Mouse (Mus musculus) hindbrain, embryonic 16.5 days (tissue): ENCODE results near the gene Ccdc90b. TPM values are rescaled to one million over a fixed set of nuclear protein-coding genes. Genes with fewer than 3 reads are reported as not detected.

Experiments
- ATAC-seq: fragments of 200-750 bp; cut with Nextera tagmentation; 2 replicates; pipeline ENCODE4 v1.8.0; 2017; ENCODE audit warnings: moderate TSS enrichment, moderate library complexity
- H3K27ac ChIP-seq: fragments of 300-500 bp; sonication (generic); 2 replicates; pipeline ENCODE4 v1.5.1; 2014; ENCODE audit warnings: low read depth, mild to moderate bottlenecking, control low read depth, low read length, moderate library complexity
- H3K27me3 ChIP-seq: fragments of 300-500 bp; sonication (generic); replicated peaks from 2 replicates; pipeline ENCODE4 v1.6.1; 2014; ENCODE audit warnings: low read length; ENCODE audit not compliant: control insufficient read depth, insufficient read depth
- H3K36me3 ChIP-seq: fragments of 300-500 bp; sonication (generic); 2 replicates; pipeline ENCODE4 v1.6.1; 2014; ENCODE audit warnings: mild to moderate bottlenecking, low read length, moderate library complexity, mixed read lengths; ENCODE audit not compliant: control insufficient read depth, insufficient read depth
- H3K4me1 ChIP-seq: fragments of 300-500 bp; sonication (generic); 2 replicates; pipeline ENCODE4 v1.6.1; 2014; ENCODE audit warnings: low read depth, low read length; ENCODE audit not compliant: control insufficient read depth, insufficient read depth
- H3K4me2 ChIP-seq: fragments of 300-500 bp; sonication (generic); 2 replicates; pipeline ENCODE4 v1.6.1; 2014; ENCODE audit warnings: mild to moderate bottlenecking, low read length, control low read depth, moderate library complexity
- H3K4me3 ChIP-seq: fragments of 300-500 bp; sonication (generic); 2 replicates; pipeline ENCODE4 v1.5.1; 2014; ENCODE audit warnings: mild to moderate bottlenecking, low read length, control low read depth, moderate library complexity
- H3K9ac ChIP-seq: fragments of 300-500 bp; sonication (generic); 2 replicates; pipeline ENCODE4 v1.6.1; 2014; ENCODE audit warnings: low read depth, mild to moderate bottlenecking, control low read depth, low read length, moderate library complexity
- H3K9me3 ChIP-seq: fragments of 300-500 bp; sonication (generic); 2 replicates; pipeline ENCODE4 v1.6.1; 2014; ENCODE audit warnings: mild to moderate bottlenecking, low read length, moderate library complexity; ENCODE audit not compliant: control insufficient read depth
- WGBS: fragments of 180-500 bp; shearing (Covaris S2); extraction: QIAGEN DNeasy Blood & Tissue Kit; methylation state at CpG from one replicate; pipeline ENCODE4 v1.1.7; 2014; 5-methylcytosine and 5-hydroxymethylcytosine counted together
- polyA plus RNA-seq: library from polyadenylated mRNA; unstranded; fragments of >200 nt; fragmentation: Nextera tagmentation; extraction: Ambion mirVana; gene quantifications from 2 replicates; pipeline ENCODE4 v1.2.1, GENCODE M21; 2015

Ccdc90b gene
- polyA plus RNA-seq = 54.0 and 54.8 TPM in 2 replicates

DNA sequence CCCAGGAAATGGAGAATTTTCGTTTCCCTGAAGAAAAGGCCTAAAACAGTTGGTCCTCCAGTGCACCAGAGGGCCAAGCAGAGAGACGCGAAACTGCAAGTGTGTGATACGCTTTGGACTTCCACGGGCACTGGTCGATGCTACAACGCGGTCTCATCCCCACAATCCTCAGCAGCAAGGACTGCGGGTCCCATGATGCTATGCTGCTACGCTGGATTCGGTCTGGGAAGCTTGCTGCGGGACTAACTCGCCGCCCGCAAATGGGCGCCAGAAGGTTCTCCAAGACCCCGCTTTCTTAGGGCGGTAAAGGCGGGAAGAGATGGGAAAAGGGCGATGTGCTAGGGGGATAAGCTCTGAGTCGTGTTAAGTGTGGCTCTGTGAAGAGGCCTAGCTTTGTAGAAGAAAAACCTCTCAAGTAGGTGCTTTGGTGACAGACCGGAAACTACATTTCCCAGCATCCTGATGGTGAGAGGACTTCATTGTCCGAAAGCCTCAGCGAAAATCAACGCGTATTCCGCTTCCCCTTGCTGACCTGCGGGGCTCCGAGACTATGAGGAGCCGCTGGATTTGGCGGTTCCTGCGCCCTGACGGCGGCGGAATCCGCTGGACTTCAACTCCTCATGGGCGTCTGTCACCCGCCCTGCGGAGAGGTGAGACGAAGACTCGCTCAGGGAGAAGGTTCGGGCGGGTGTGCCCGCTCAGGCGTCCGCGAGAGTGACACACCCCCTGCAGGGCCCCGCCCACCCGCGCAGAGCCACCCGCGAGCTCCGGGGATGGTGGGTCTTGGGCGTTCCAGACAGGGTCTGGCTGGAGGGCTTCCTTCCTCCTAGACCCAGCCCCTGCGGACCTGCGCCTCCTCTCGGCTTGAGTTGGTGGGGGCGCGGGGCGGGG is at the start of gene Ccdc90b:
Ccdc90b (plus strand) TSS at position 164 of the 891 bp plus-strand sequence.
- ATAC-seq = peak; percentile 99
- under 1% methylated on average over 58 of the region's 60 CpGs for WGBS
- peak within 1 kb of the TSS; percentile 71 for H3K4me2 ChIP-seq
- peaks cover 4% of the 10 kb centered on the region; the same call in 1 of the 2 replicates for H3K36me3 ChIP-seq
- H3K9ac ChIP-seq = peak within 1 kb of the TSS; percentile 96
- H3K27ac ChIP-seq = peak within 1 kb of the TSS; percentile 98
- H3K4me1 ChIP-seq = peaks cover 8% of the 10 kb centered on the region
- peak within 1 kb of the TSS; percentile 90 for H3K4me3 ChIP-seq
- no peaks in the 10 kb centered on the region for H3K27me3 ChIP-seq
- no peaks in the 10 kb centered on the region for H3K9me3 ChIP-seq

DNA sequence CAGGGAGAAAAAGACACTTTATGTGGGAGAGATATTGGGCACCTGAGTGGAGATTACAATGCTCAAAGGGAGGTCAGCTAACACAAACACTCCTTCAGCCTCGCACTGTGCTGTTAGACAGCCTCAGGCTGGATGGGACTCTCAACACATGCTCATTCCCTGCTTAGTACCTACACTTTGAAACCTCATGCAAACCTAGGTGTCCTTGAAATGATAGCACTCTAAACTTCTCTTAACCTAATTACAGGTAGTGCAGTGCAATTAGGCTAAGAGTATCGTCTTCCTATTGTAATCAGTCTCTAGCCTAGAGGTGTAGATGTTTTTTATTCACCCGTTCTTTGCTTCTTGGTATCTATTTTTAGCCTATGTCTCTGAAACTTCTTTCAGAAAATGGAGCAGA is 40.6 kb upstream of the Ccdc90b start:
- Histone ChIP-seq H3K9ac (no peak overlapping the region), H3K36me3 (no peaks in the 10 kb centered on the region), H3K27me3 (no peaks in the 10 kb centered on the region), H3K27ac (no peak overlapping the region), H3K4me3 (no peak overlapping the region), H3K4me2 (no peak overlapping the region), H3K9me3 (no peaks in the 10 kb centered on the region), H3K4me1 (no peaks in the 10 kb centered on the region)
- peak; percentile 61 for ATAC-seq
- 71% methylated on average over 3 of the region's 3 CpGs for WGBS

DNA sequence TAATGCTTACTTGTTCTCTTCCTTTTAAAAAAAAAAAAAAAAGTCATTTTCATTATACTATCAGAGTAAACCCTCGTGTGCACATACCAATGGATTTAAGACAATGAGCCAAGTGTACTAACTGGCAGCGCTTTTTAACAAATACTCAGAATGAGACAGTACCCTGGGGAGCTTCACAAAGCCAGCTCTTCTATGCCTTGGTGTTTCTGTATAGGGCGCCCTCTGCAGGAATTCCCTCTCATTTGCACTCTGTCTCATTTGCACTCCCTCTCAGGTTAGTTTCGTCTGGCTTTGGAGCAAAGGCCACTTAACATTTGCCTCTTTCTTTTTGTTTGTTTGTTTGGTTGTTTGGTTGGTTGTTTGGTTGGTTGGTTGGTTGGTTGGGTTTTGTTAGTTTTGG is 40.1 kb upstream of the Ccdc90b start:
- WGBS = 29% methylated on average over 4 of the region's 4 CpGs
- peak; percentile 54 for ATAC-seq
- Histone ChIP-seq H3K9ac (no peak overlapping the region), H3K4me3 (no peak overlapping the region), H3K9me3 (no peaks in the 10 kb centered on the region), H3K27me3 (no peaks in the 10 kb centered on the region), H3K4me1 (no peaks in the 10 kb centered on the region), H3K4me2 (no peak overlapping the region), H3K36me3 (no peaks in the 10 kb centered on the region), H3K27ac (no peak overlapping the region)

DNA sequence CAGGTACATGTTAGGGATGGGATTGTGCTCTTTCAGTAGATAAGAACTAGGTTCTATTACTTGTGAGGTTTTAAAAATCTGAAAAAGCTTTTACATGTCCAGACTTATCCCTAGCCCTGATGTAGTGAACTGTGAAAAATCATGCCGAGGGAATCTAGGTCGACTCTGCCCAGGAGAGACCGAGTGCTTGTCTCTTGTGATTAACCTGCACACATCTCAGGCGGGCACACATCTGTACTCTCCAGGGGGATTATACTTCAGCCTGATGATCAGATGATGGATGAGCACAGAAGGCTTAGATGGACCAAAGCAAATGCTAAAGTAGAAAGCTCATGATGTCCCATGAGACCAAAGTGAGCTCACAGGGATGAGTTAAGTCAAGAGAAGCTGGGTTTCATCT is 31.7 kb upstream of the Ccdc90b start:
- Histone ChIP-seq H3K9me3 (no peaks in the 10 kb centered on the region), H3K27me3 (no peaks in the 10 kb centered on the region), H3K36me3 (no peaks in the 10 kb centered on the region), H3K4me1 (peaks cover 3% of the 10 kb centered on the region; the same call in 1 of the 2 replicates), H3K27ac (no peak overlapping the region), H3K4me3 (no peak overlapping the region), H3K9ac (no peak overlapping the region), H3K4me2 (no peak overlapping the region)
- no peak for ATAC-seq
- WGBS = 87% methylated on average over 4 of the region's 4 CpGs

DNA sequence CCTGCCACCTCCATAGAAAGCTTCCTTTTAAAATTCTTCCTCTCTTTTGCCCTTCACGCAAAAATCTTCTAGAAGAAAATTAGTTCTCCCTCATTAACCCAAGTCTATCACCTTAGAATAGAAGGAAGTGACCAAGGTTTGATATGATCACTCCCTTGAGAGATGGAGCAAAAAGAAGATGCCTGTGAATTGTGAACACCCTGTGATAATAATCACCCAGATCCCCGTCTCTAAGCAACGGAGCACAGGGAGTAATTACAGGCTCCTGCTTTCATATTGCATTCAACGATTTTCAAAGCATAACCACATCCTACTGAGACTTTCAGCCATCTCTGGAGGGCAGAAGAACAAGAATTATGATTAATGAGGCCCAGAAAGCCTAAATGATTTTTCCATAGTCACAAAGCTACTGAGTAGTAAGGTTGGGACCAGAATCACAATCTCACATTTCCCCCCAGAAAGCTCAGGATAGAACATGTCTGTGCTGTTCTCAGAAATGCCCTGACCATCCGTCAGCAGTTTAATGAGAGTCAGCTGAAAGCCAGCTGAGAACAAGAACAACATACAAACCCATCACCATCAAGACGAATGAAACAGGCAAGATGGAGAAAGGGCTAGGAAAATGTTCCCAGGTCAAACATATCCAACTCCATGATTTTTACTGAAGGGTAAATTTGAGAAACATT is 28.5 kb upstream of the Ccdc90b start:
- Histone ChIP-seq H3K4me2 (no peak overlapping the region), H3K4me3 (no peak overlapping the region), H3K27me3 (no peaks in the 10 kb centered on the region), H3K9ac (no peak overlapping the region), H3K27ac (peak overlapping the region; percentile 55), H3K4me1 (peaks cover 3% of the 10 kb centered on the region; the same call in 1 of the 2 replicates), H3K36me3 (no peaks in the 10 kb centered on the region), H3K9me3 (no peaks in the 10 kb centered on the region)
- peak; percentile 75 for ATAC-seq
- WGBS = 26% methylated on average over 6 of the region's 6 CpGs

DNA sequence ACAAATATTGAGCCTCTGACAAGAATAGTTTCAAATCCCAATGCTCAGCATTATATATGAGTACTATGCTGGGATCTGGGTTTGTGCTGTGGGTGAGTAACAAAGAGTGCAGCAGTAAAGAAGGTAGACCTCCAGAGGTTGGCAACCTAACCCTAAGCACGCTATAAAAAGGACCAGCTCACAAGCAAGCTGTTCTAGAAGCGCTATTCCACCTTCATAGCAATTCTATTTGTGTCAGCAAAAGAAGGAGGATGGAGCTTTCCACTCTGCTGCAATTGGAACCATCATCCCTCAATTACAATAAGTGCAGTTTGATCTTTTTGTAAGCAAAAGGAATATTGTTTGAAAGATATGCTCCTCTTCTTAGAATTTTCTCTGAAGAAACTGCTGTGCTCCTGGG is 14.2 kb upstream of the Ccdc90b start:
- H3K4me2 ChIP-seq = no peak overlapping the region
- no peaks in the 10 kb centered on the region for H3K36me3 ChIP-seq
- no peak overlapping the region for H3K27ac ChIP-seq
- no peak overlapping the region for H3K9ac ChIP-seq
- no peak overlapping the region for H3K4me3 ChIP-seq
- H3K27me3 ChIP-seq = no peaks in the 10 kb centered on the region
- no peaks in the 10 kb centered on the region for H3K9me3 ChIP-seq
- no peaks in the 10 kb centered on the region for H3K4me1 ChIP-seq
- WGBS = 79% methylated on average over 2 of the region's 2 CpGs
- no peak for ATAC-seq

DNA sequence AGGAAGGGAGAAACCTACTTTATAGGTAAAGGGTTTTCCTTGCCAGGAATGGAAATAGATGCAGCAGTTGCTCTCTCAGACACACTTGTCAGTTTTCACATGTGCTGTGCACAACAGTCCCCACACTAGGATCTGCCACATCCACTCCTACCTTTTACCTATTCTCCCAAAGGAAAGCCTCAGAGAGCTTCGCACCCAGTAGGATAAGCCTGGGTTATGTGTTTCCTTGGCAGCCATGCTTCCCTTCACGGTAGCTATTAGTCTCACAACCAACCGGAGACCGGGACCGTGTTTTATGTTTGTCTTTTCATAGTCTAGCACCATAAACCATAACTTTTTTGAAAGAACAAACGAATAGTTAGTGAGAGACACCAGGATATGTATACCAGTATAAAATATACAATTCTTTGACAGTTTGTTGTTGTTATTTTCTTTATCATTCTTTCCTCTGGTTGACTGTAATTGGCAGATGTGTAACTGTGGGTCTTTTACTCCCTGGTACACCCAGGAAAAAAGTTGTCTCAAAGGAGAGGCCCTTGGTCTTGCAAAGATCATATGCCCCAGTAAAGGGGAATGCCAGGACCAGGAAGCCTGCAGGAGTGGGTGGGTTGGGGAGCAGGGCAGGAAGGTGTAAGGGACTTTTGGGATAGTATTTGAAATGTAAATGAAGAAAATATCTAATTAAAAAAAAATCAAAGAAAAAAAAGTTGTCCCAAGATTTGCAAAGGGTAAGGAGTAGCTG is 10.5 kb upstream of the Ccdc90b start:
- H3K27me3 ChIP-seq = no peaks in the 10 kb centered on the region
- no peak overlapping the region for H3K27ac ChIP-seq
- no peak overlapping the region for H3K9ac ChIP-seq
- WGBS = 82% methylated on average over 6 of the region's 6 CpGs
- no peak overlapping the region for H3K4me3 ChIP-seq
- H3K36me3 ChIP-seq = no peaks in the 10 kb centered on the region
- peak; percentile 50; the same call in 1 of the 2 replicates for ATAC-seq
- H3K4me2 ChIP-seq = no peak overlapping the region
- no peaks in the 10 kb centered on the region for H3K4me1 ChIP-seq
- H3K9me3 ChIP-seq = no peaks in the 10 kb centered on the region

DNA sequence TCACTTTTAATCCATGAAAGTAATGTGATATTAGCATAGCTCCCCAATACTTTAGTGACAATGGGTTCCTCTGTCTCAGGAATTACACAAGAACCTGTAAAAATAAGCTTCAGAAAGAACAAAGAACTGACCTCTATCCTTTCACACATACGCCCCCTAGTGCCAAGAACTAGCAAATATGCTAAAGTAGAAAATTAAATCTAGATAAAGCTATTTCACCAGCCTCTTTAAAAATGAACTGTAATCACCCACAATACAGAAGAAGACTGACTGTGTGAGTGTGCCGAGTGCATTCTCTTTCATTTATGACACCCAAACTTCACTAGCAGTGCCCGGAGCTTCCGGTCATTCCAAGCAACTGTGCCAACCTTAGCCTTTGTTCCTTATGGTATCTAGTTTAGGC is 10.0 kb upstream of the Ccdc90b start:
- no peak overlapping the region for H3K27ac ChIP-seq
- H3K4me1 ChIP-seq = no peaks in the 10 kb centered on the region
- no peak overlapping the region for H3K4me3 ChIP-seq
- no peaks in the 10 kb centered on the region for H3K9me3 ChIP-seq
- no peak overlapping the region for H3K4me2 ChIP-seq
- H3K27me3 ChIP-seq = no peaks in the 10 kb centered on the region
- H3K36me3 ChIP-seq = no peaks in the 10 kb centered on the region
- ATAC-seq = peak; percentile 76
- H3K9ac ChIP-seq = no peak overlapping the region
- WGBS = 48% methylated on average over 4 of the region's 4 CpGs

DNA sequence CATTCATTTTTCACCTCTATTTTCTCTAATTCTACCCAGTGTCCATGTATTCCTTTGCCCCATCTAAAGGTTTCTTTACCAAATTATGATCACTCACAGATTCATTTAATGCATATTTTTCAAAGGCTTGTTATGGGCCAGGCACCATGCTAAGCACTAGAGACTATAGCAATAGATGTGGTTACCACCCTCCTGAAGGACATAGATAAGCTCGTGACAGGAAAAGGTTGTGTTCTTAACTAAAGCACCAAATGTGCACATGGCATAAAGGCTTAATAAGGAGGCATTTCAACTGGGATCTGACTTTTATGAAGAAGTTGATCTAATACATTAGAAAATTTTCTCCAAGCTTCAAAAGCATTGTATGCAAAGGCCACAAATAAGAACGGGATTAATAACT is 2.2 kb upstream of the Ccdc90b start:
- Histone ChIP-seq H3K27me3 (no peaks in the 10 kb centered on the region), H3K4me2 (no peak overlapping the region), H3K4me3 (no peak overlapping the region), H3K27ac (no peak overlapping the region), H3K36me3 (no peaks in the 10 kb centered on the region), H3K9me3 (no peaks in the 10 kb centered on the region), H3K9ac (no peak overlapping the region), H3K4me1 (peaks cover 8% of the 10 kb centered on the region)
- ATAC-seq = no peak
- 95% methylated on average over 2 of the region's 2 CpGs for WGBS
